Mouse (Mus musculus): Measurements from ENCODE around the gene Sarm1.

DNA sequence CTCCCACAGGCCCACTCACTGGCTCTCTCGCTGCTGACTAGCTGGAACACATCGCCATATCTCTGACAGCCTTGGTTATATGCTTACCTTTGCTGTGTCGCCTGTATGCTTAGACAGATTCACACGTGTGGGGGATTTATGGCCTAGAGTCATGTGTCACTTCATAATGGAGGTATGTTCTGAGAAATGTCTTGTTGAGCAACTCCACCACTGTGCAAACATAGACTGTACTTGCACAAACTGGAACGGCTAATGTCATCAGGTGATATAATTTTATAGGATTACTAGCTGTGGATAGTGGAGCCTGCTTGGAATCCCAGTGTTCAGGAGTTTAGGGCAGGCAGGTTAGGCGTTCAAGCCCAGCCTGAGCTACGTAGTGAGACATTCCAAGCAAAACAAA, 60.4 kb downstream of the Sarm1 start:
- TF ChIP-seq CTCF (conservative IDR thresholded peaks at IDR 0.05; ENCODE audit: low read length) (no peak), NANOG (IDR thresholded peaks at IDR 0.05; ENCODE audit: borderline replicate concordance, low read length) (no peak)
